Mouse (Mus musculus) adrenal gland, postnatal 10 days (tissue): ENCODE data around the gene Yipf4. TPM values are rescaled to one million over a fixed set of nuclear protein-coding genes. Genes with fewer than 3 reads are reported as not detected.
A peak's percentile ranks its signal among the peaks of the same experiment; 100 is the strongest.
"Not testable (repeated sequence)": the region's sequence is repeated elsewhere in the genome, so short reads cannot be mapped to it uniquely, and the experiment has no call there.

Experiments used
- DNase-seq: peaks from one replicate; pipeline ENCODE4 v3.0.0; 2021; ENCODE audit warnings: mixed read lengths
- long read RNA-seq, 2 experiments: library from polyadenylated mRNA; stranded (forward); transcript quantifications; one replicate each; pipeline ENCODE4 v2.0.0; 2021
- total RNA-seq, 2 experiments: library from RNA; stranded (reverse); gene quantifications; 2 replicates each; pipeline ENCODE4 v1.2.3; 2021

Gene Yipf4
- total RNA-seq = 100 to 1,000 TPM in 1 of 2 experiments, 10 to 100 TPM in 1; 95.8 to 108 TPM
- long read RNA-seq, experiment 1, transcript Yipf4-201 (6 exons, 2,133 nt) = major isoform, 187 of 203 reads
- long read RNA-seq, experiment 1, partial matches to known transcripts = 8 of 203 reads
- long read RNA-seq, experiment 1, other reads (novel, unspliced or antisense) = 7 of 203 reads
- long read RNA-seq, experiment 2, transcript Yipf4-201 (6 exons, 2,133 nt) = major isoform, 59 of 63 reads
- long read RNA-seq, experiment 2, partial matches to known transcripts = 1 of 63 reads
- long read RNA-seq, experiment 2, other reads (novel, unspliced or antisense) = 3 of 63 reads

DNA sequence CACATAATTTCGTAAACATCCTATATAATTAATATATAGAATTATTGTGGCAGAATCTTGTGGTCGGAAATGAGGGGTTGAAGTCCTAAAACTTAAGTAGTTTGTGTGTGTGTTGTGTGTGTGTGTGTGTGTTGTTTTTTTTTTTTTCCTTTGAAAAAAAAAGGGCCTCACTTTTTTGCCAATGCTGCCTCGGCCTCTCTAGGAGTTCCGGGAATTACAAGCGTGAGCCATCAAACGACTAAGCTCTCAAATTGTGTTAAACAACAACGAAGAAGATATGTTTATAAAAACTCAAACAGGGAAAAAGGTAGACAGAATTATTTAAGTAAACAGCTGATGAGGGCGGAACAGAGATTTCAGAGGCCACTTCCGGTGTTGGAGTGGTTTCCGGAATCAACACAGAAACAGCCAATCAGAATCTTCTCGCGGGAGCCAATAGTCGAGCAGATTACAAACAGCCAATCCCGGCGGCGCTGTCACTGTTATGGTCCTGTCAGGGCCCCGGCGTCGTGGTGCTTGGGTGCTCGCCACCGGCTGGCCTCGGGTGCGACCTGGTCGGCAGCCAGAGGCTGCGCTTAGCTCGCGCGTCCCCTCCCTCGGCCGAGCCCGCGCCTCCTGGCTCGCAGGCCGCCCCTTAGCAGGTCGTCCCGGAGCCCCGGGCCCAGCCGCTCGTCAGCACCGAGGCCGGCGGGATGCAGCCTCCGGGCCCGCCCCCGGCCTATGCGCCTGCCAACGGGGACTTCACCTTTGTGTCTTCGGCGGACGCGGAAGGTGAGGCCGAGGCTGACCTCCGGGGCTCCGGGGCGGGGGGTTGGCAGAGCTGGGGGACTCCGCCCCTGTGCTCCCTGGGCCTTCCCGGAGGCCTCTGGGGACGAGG lies at the start of gene Yipf4:
TSS of gene Yipf4 (plus strand) at position 470 of the 877 bp plus-strand sequence.
- peak; percentile 97 for DNase-seq

DNA sequence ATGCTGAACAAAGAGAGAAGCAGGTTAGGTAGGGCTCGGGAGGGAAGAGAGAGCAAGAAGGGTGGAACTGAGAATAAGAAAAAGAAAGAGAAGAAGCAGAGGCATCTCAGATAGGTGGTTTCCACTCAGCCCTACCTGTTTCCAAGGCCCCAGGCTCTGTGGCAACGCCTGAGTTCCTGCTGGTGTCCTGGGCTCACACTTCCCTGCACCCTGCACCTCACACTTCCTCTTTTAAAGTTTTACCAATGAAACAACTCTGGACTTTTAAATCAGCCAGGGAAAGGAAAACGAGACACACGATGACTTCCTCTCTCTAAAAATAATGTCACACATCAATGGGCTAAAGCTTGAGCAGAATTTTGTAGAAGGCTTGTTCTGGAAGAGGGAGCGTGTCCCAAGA lies 48.8 kb upstream of the Yipf4 start:
- no peak for DNase-seq

GRCm38 (mm10) chr17:74449776-74450175 lies 39.5 kb upstream of the Yipf4 start:
- DNase-seq = no peak

- DNase-seq = no peak
These were observed 35.4 kb upstream of the Yipf4 start for GRCm38 (mm10) chr17:74453928-74454327.

DNA sequence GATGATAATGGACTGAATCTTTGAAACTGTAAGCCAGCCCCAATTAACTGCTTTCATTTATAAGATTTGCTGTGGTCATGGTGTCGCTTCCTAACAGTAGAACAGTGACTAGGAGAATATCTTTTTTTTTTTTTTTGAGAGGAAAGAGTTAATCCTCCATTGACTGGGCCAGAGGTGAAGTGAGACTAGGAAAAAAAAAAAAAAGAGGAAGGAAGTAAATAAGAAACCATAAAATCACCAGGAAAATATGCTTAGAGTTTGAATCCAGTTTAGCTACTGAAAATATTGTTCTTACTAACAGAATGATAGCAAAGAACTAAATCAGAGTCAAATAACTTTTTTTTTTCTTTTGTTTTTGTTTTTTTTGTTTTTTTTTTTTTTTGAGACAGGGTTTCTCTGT lies 34.6 kb upstream of the Yipf4 start:
- DNase-seq = no peak

DNA sequence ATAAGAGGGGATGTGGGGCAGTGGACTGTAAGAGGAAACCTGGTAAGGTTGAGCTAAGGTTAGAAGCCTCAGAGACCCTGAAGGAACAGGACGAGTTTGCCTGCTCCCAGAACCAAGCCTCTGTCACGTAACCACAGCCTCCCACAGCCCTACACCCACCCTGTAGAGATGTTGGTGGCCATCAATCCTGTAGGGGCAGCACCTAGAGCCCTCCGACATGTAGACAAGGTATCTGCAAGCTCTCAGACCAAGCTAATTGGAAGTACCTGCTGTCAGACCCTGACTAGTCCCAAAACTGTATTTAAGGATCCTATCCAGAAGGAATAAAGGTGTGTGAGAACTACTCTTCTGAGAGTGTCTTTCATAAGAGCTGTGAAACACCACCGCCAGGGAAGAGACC lies 33.9 kb upstream of the Yipf4 start:
- DNase-seq = no peak

GRCm38 (mm10) chr17:74456825-74457224 lies 32.5 kb upstream of the Yipf4 start:
- DNase-seq = no peak

GRCm38 (mm10) chr17:74457972-74458677 lies 31.2 kb upstream of the Yipf4 start:
- DNase-seq = no peak

GRCm38 (mm10) chr17:74458711-74459408 lies 30.4 kb upstream of the Yipf4 start, which contains the start of gene Nlrc4:
Gene Nlrc4 (minus strand): TSS chr17:74459142.
- no peak for DNase-seq

DNA sequence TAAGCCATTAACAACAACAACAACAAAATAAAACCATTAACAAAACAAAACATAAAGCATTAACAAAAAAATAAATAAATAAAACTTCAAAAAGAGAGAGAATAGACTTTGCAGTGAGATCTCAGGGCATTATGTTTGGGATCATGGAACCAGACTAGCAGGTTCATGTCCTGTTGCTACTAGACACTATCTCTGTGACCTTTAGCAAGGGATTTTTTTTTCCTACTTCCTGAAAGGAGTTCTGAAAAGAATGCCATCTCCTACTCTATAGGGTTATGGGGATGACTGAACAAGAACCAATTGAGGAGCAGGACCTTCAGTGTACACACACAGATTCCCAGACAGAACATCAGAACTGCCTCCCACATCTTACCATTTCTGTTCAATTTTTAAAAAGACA lies 25.8 kb upstream of the Yipf4 start:
- no peak for DNase-seq

- not testable (repeated sequence) for DNase-seq
These were observed 21.3 kb upstream of the Yipf4 start for GRCm38 (mm10) chr17:74467981-74468380.

DNA sequence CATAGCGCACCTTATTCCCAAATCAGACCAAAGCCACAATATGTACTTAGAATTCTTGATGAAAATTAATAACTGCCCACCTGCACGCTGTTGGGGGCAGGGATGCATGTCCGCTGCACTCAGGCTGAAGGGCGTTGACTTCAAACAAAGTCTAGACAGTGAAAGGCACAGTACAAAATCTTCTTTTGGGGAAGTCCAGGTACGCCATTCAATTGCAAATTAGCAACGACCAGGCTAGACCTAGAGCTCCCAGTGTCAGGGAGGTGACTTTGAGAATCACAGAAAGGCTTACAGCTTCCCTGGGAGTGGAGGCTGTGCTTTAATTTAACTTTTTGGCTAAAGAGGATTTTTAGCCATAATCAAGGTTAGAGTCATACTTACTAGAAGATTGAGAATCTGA lies 19.2 kb upstream of the Yipf4 start:
- DNase-seq = not testable (repeated sequence)

GRCm38 (mm10) chr17:74480361-74481069 lies 8.8 kb upstream of the Yipf4 start:
- no peak for DNase-seq

DNA sequence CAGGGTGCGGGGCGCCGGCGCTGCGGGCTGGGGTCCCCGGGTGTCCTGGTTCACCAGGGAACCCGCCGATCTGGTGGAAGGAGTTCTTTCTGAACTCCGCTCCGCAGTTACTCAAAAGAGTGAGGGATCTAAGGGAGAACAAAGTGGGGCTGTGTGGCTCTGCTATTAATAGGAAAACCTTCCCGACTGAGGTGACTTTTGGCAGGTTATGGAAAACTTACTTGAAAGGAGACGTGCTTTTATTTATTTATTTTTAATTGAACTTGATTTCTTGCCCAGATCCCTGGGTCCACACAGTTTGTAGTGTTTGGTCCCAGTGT lies 568 bp downstream of the Yipf4 start:
- no peak for DNase-seq

- DNase-seq = no peak
These were observed 2.3 kb downstream of the Yipf4 start for GRCm38 (mm10) chr17:74491565-74491964.

DNA sequence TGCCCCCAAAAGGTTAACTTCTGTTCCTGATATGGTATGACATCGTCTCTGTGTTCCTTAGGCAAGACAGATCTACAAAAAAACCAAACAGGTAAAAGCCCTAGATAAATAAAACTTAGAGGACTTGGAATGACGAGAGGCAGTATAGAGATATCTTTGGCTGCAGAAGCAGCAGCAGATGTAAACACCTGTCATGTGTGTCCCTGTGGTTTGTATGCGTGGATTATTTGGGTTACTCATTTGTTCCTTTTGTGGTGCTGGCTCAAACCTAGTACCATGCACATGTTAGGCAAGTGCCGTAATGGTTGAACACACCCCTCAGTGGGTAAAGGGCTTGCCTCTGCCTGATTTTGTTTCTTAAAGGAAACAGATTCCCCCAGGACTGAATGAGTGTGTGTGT lies 10.9 kb downstream of the Yipf4 start:
- DNase-seq = no peak

DNA sequence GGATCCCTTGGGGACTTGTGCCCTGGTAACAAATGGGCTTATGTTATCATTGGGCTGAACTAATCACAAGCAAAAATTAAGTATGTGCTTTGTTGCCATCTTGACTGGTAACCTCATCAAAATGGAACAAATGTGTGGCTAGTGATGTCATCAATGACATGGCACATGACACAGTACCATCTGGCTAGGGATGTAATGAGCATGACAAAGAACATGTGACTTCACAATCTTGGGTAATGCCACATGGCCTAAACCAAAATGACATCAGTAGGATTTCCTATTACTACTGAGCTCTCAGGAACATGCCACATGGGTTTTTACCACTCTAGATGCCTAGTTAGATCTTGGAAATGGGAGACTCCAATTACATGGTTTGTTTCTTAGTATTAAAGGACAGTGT lies 11.8 kb downstream of the Yipf4 start:
- no peak for DNase-seq

GRCm38 (mm10) chr17:74507934-74508333 lies 18.6 kb downstream of the Yipf4 start:
- DNase-seq = no peak

GRCm38 (mm10) chr17:74508600-74508999 lies 19.3 kb downstream of the Yipf4 start:
- DNase-seq = no peak

DNA sequence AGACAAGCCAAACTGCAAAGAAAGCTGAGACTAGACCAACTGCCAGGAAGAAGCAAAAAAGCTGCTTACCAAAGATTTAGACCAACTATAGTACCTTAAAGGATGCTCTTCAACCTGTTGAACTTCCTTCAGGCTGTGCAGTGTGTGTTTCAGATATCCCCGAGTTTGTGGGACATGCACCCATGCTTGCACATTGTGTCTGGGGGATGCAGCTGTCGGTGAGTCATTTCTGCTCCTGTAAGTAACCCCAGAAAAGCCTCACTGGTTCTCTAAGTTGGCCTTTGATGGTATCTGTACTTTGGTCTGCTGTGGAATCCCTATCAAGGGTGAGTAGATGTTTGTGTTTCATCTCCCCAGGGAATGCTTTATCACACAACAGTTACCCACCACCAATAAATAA lies 23.0 kb downstream of the Yipf4 start:
- no peak for DNase-seq
